Mouse (Mus musculus): ENCODE results near the gene Atp9a.
A peak's percentile ranks its signal among the peaks of the same experiment; 100 is the strongest.

DNA sequence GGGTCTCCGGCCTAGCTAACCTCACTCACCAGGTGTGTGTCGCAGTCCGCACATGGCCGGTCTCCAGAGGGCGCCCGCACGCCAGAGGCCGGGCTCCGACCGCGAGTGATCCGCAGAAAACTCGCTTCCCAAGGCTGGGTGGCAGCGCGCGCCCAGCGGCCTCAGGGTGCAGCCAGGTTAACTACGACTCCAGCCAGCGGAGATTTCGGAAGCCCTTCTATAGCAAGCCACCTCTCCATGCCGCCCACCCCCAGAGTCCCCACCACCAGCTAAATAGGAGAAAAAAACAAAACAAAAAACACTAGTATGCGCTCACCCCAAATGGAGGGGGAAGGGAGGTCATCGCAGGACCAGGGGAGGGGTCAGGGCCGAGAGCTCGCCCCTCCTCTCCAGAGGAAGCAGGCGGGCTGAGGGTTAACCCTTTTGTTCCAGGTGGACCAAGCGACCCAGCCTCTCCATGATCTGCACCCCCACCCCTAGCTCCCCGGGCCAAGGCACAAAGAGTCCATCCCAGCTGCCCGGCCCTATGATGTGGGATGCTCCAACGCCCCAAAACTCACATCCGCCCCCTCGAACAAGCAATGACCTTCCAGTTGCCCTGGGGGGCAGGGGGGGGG is 23.0 kb upstream of the Atp9a start:
- TF ChIP-seq EP300 (IDR thresholded peaks at IDR 0.05) (no peak), CTCF (IDR thresholded peaks at IDR 0.05) (peak; percentile 63)
